9 mouse cellular contexts compared by ENCODE assay signal in genomic region chr6:52208072-52208867, GRCm38 (mm10). TPM values are rescaled to one million over a fixed set of nuclear protein-coding genes. Genes with fewer than 3 reads are reported as not detected.
A peak's percentile ranks its signal among the peaks of the same experiment; 100 is the strongest.
DNase-seq lines count a peak whose midpoint lies in the region; ATAC-seq and TF ChIP-seq lines count a peak whose summit lies in the region.
"Had no signal": no experiment of that assay in that cellular context is flagged by ENCODE, and none has a peak within 500 bp of the region (broad histone marks: within the 10 kb centered on the region; RNA-seq: fewer than 3 reads in every experiment).

TSS of gene Hoxa6 (minus strand) at chr6:52208722.

- no peak for TF ChIP-seq CTCF in cerebellum, adult 2 months (IDR thresholded peaks at IDR 0.05; ENCODE audit: borderline replicate concordance, insufficient read depth, low read depth, low read length)

- no peaks in the 10 kb centered on the region for H3K9me3 ChIP-seq in forebrain, embryonic 13.5 days (replicated peaks)
- H3K9me3 ChIP-seq in forebrain, embryonic 15.5 days, result no peaks in the 10 kb centered on the region
- no peaks in the 10 kb centered on the region for H3K9me3 ChIP-seq in ES-E14 (ENCODE audit: control insufficient read depth, insufficient read depth, low read depth, low read length)
- no peaks in the 10 kb centered on the region for H3K9me3 ChIP-seq in hindbrain, embryonic 14.5 days (ENCODE audit: control insufficient read depth, low read length)
- H3K9me3 ChIP-seq in liver, embryonic 13.5 days (replicated peaks), result no peaks in the 10 kb centered on the region

- no peak for DNase-seq in ES-E14 (ENCODE audit: low read depth, low spot score)
- DNase-seq in hindbrain, embryonic 14.5 days (ENCODE audit: low spot score), result no peak
- DNase-seq in liver, embryonic 13.5 days, result no peak
- DNase-seq in layer of hippocampus, adult 9-10 months (ENCODE audit: low spot score), result no peak
- DNase-seq in thymus, postnatal 10 days (ENCODE audit: low spot score in 2 of 2), result no peak
- DNase-seq in cerebellum, adult 2 months, result no peak

- no peak within 1 kb of the TSS for H3K9ac ChIP-seq in forebrain, embryonic 13.5 days
- H3K9ac ChIP-seq in forebrain, embryonic 15.5 days (replicated peaks), result no peak within 1 kb of the TSS
- H3K9ac ChIP-seq in ES-E14 (ENCODE audit: insufficient read depth, low read depth, low read length, poor library complexity, severe bottlenecking), result no peak within 1 kb of the TSS
- H3K9ac ChIP-seq in hindbrain, embryonic 14.5 days, result peak within 1 kb of the TSS; percentile 50
- no peak within 1 kb of the TSS for H3K9ac ChIP-seq in liver, embryonic 13.5 days

- H3K27me3 ChIP-seq in forebrain, embryonic 13.5 days, result peaks cover 100% of the 10 kb centered on the region
- peaks cover 97% of the 10 kb centered on the region for H3K27me3 ChIP-seq in forebrain, embryonic 15.5 days
- peaks cover 92% of the 10 kb centered on the region for H3K27me3 ChIP-seq in hindbrain, embryonic 14.5 days (ENCODE audit: control insufficient read depth, insufficient read depth, low read length)
- peaks cover 100% of the 10 kb centered on the region for H3K27me3 ChIP-seq in liver, embryonic 13.5 days
- H3K27me3 ChIP-seq in cerebellum, adult 2 months (ENCODE audit: control insufficient read depth, insufficient read depth, low read length), result peaks cover 18% of the 10 kb centered on the region; the same call in 1 of the 2 replicates

- H3K27ac ChIP-seq in forebrain, embryonic 13.5 days, result no peak within 1 kb of the TSS
- H3K27ac ChIP-seq in forebrain, embryonic 15.5 days (replicated peaks), result no peak within 1 kb of the TSS
- no peak within 1 kb of the TSS for H3K27ac ChIP-seq in ES-E14 (ENCODE audit: insufficient read depth, low read depth, low read length, poor library complexity, severe bottlenecking)
- peak within 1 kb of the TSS; percentile 85 for H3K27ac ChIP-seq in hindbrain, embryonic 14.5 days
- H3K27ac ChIP-seq in liver, embryonic 13.5 days, result no peak within 1 kb of the TSS
- H3K27ac ChIP-seq in cerebellum, adult 2 months (ENCODE audit: insufficient read depth, low read length), result no peak within 1 kb of the TSS

- in situ Hi-C loops in ES-E14 (cut with MboI; ENCODE audit: low sequenced_read_pairs in 2 of 2, unreplicated experiment in 2 of 2), result loop anchor here in 1 of 2 experiments (25.0 kb wide), 1 partner anchor 596 kb away; no protein-coding TSS in a partner anchor

- no peak for ATAC-seq in forebrain, embryonic 13.5 days
- no peak for ATAC-seq in forebrain, embryonic 15.5 days (replicated peaks)
- ATAC-seq in hindbrain, embryonic 14.5 days (ENCODE audit: low FRiP score), result no peak
- no peak for ATAC-seq in liver, embryonic 13.5 days (ENCODE audit: low read depth)

- H3K4me2 ChIP-seq in forebrain, embryonic 13.5 days, result 0 out of 2 replicates have a peak within 1 kb of the TSS, but pooled peaks have one; percentile 13
- H3K4me2 ChIP-seq in forebrain, embryonic 15.5 days (replicated peaks), result no peak within 1 kb of the TSS
- peak within 1 kb of the TSS; percentile 81 for H3K4me2 ChIP-seq in hindbrain, embryonic 14.5 days (replicated peaks)
- peak within 1 kb of the TSS; percentile 29 for H3K4me2 ChIP-seq in liver, embryonic 13.5 days

- H3K36me3 ChIP-seq in forebrain, embryonic 13.5 days (ENCODE audit: poor library complexity, severe bottlenecking), result no peaks in the 10 kb centered on the region
- H3K36me3 ChIP-seq in forebrain, embryonic 15.5 days, result no peaks in the 10 kb centered on the region
- H3K36me3 ChIP-seq in ES-E14 (ENCODE audit: control insufficient read depth, insufficient read depth, low read length, poor library complexity, severe bottlenecking), result no peaks in the 10 kb centered on the region
- H3K36me3 ChIP-seq in hindbrain, embryonic 14.5 days (replicated peaks; ENCODE audit: control insufficient read depth, insufficient read depth), result no peaks in the 10 kb centered on the region
- H3K36me3 ChIP-seq in liver, embryonic 13.5 days, result no peaks in the 10 kb centered on the region

- WGBS in forebrain, embryonic 13.5 days, result 1% methylated on average over 47 of the region's 47 CpGs
- under 1% methylated on average over 47 of the region's 47 CpGs for WGBS in forebrain, embryonic 15.5 days
- WGBS in hindbrain, embryonic 14.5 days, result 1% methylated on average over 47 of the region's 47 CpGs
- WGBS in liver, embryonic 13.5 days (ENCODE audit: insufficient replicate concordance), result 6% methylated on average over 43 of the region's 47 CpGs
- 1% methylated on average over 47 of the region's 47 CpGs for WGBS in cerebellum, adult 2 months

- peaks cover 20% of the 10 kb centered on the region for H3K4me1 ChIP-seq in forebrain, embryonic 13.5 days
- H3K4me1 ChIP-seq in forebrain, embryonic 15.5 days, result peaks cover 15% of the 10 kb centered on the region
- H3K4me1 ChIP-seq in ES-E14 (ENCODE audit: control insufficient read depth in 2 of 2, insufficient read depth in 2 of 2, low read length in 2 of 2, poor library complexity in 1 of 2), result peaks cover 0 to 7% of the 10 kb centered on the region in 2 experiments; a peak in 1 of 4 replicates
- no peaks in the 10 kb centered on the region for H3K4me1 ChIP-seq in hindbrain, embryonic 14.5 days (replicated peaks; ENCODE audit: control insufficient read depth, insufficient read depth, low read length)
- peaks cover 12% of the 10 kb centered on the region; the same call in 1 of the 2 replicates for H3K4me1 ChIP-seq in liver, embryonic 13.5 days (replicated peaks)
- no peaks in the 10 kb centered on the region for H3K4me1 ChIP-seq in cerebellum, adult 2 months (ENCODE audit: control insufficient read depth, insufficient read depth, low read length)

- no peak for TF ChIP-seq POLR2A in cerebellum, adult 2 months (IDR thresholded peaks at IDR 0.05; ENCODE audit: borderline replicate concordance, insufficient read depth, low read length)

- H3K4me3 ChIP-seq in forebrain, embryonic 13.5 days, result no peak within 1 kb of the TSS
- no peak within 1 kb of the TSS for H3K4me3 ChIP-seq in forebrain, embryonic 15.5 days
- peak within 1 kb of the TSS; percentile 29 to 43 for H3K4me3 ChIP-seq in ES-E14 (ENCODE audit: insufficient read depth in 1 of 2, low read depth in 1 of 2, low read length in 2 of 2, poor library complexity in 1 of 2, severe bottlenecking in 1 of 2)
- peak within 1 kb of the TSS; percentile 50 for H3K4me3 ChIP-seq in hindbrain, embryonic 14.5 days (replicated peaks; ENCODE audit: low read length)
- H3K4me3 ChIP-seq in liver, embryonic 13.5 days (replicated peaks), result peak within 1 kb of the TSS; percentile 18; the same call in 1 of the 2 replicates
- no peak within 1 kb of the TSS for H3K4me3 ChIP-seq in cerebellum, adult 2 months (replicated peaks; ENCODE audit: insufficient read depth, low read depth, low read length)
- H3K4me3 ChIP-seq: erythroblast, embryonic 14.5 days had no signal

TF ChIP-seq in ES-E14, 5 proteins besides CTCF, POLR2A, EP300 and RAD21:
- TF ChIP-seq ZNF384 (IDR thresholded peaks at IDR 0.05; ENCODE audit: low read depth, low read length) (no peak), MAFK (IDR thresholded peaks at IDR 0.05; ENCODE audit: insufficient read depth, low read depth, low read length) (no peak)

RNA-seq across cellular contexts. Expression of gene Hoxa6, which starts in this region (rescaled TPM):
- not detected in 2 replicates for polyA plus RNA-seq in forebrain, embryonic 13.5 days (2015; fragmentation: Nextera tagmentation; extraction: Ambion mirVana)
- not detected in 2 replicates for polyA plus RNA-seq in forebrain, embryonic 15.5 days (2015; fragmentation: Nextera tagmentation; extraction: Ambion mirVana)
- total RNA-seq in ES-E14 (2012; rRNA removed), result not detected in 2 replicates
- polyA plus RNA-seq in hindbrain, embryonic 14.5 days (2014; fragmentation: Nextera tagmentation; extraction: Ambion mirVana), result 25.4 and 29.8 TPM in 2 replicates
- polyA plus RNA-seq in liver, embryonic 13.5 days (2015; fragmentation: Nextera tagmentation; extraction: Ambion mirVana), result not detected in 2 replicates
- 0.13 and 0.46 TPM in 2 replicates for polyA plus RNA-seq in cerebellum, adult 2 months (2012; rRNA removed)
- polyA plus RNA-seq: erythroblast, embryonic 14.5 days had no signal

Comparison
In these comparisons a context has a peak if more than half of its experiments do, and no peak if none do; other contexts are left out.
1. RNA of gene Hoxa6 (polyA plus RNA-seq): 25.4 to 29.8 TPM in hindbrain, embryonic 14.5 days; 0.13 to 0.46 TPM in cerebellum, adult 2 months, not detected in forebrain, embryonic 13.5 days, not detected in forebrain, embryonic 15.5 days and not detected in liver, embryonic 13.5 days; every median in the first group is over 10 times any median in the second.
2. H3K4me3 ChIP-seq: peak in ES-E14 (2 of 2), hindbrain, embryonic 14.5 days (single experiment) and liver, embryonic 13.5 days (single experiment); none in forebrain, embryonic 13.5 days (single experiment), forebrain, embryonic 15.5 days (single experiment) and cerebellum, adult 2 months (single experiment).